Mouse (Mus musculus): ENCODE data around the gene Ttll7. TPM values are rescaled to one million over a fixed set of nuclear protein-coding genes. Genes with fewer than 3 reads are reported as not detected.
A peak's percentile ranks its signal among the peaks of the same experiment; 100 is the strongest.

The Ttll7 gene
- polyA plus RNA-seq, 1 experiment from 2014 or later, result 7.6 TPM

- H3K4me1 ChIP-seq (ENCODE audit: control insufficient read depth, insufficient read depth, low read length), result no peaks in the 10 kb centered on the region
- no peak overlapping the region for H3K4me3 ChIP-seq (ENCODE audit: low read depth, low read length)
- H3K9me3 ChIP-seq (replicated peaks; ENCODE audit: control insufficient read depth, low read length), result no peaks in the 10 kb centered on the region
- no peaks in the 10 kb centered on the region for H3K27me3 ChIP-seq (ENCODE audit: control insufficient read depth, insufficient read depth, low read length)
- no peak overlapping the region for H3K27ac ChIP-seq (replicated peaks; ENCODE audit: low read depth, low read length)
- no peaks in the 10 kb centered on the region for H3K36me3 ChIP-seq (replicated peaks; ENCODE audit: control insufficient read depth, insufficient read depth, low read depth, low read length)
- H3K9ac ChIP-seq (replicated peaks; ENCODE audit: low read length), result no peak overlapping the region
- 49% methylated on average over 2 of the region's 2 CpGs for WGBS
- DNase-seq (ENCODE audit: low spot score) (no peak), ATAC-seq (replicated peaks; ENCODE audit: insufficient number of reproducible peaks, low FRiP score, low TSS enrichment, low read depth) (no peak)
- H3K4me2 ChIP-seq (ENCODE audit: low read depth, low read length), result no peak overlapping the region
These were observed 23.8 kb downstream of the Ttll7 start for GRCm38 (mm10) chr3:146875929-146876328.

- Histone ChIP-seq H3K4me2 (ENCODE audit: low read depth, low read length) (no peak overlapping the region), H3K27ac (replicated peaks; ENCODE audit: low read depth, low read length) (no peak overlapping the region), H3K9ac (replicated peaks; ENCODE audit: low read length) (no peak overlapping the region), H3K4me3 (ENCODE audit: low read depth, low read length) (no peak overlapping the region), H3K9me3 (replicated peaks; ENCODE audit: control insufficient read depth, low read length) (no peaks in the 10 kb centered on the region), H3K4me1 (ENCODE audit: control insufficient read depth, insufficient read depth, low read length) (no peaks in the 10 kb centered on the region), H3K27me3 (ENCODE audit: control insufficient read depth, insufficient read depth, low read length) (no peaks in the 10 kb centered on the region), H3K36me3 (replicated peaks; ENCODE audit: control insufficient read depth, insufficient read depth, low read depth, low read length) (no peaks in the 10 kb centered on the region)
- no peak for DNase-seq (ENCODE audit: low spot score)
- ATAC-seq (replicated peaks; ENCODE audit: insufficient number of reproducible peaks, low FRiP score, low TSS enrichment, low read depth), result no peak
- 91% methylated on average over 13 of the region's 13 CpGs for WGBS
These were observed 41.8 kb downstream of the Ttll7 start for GRCm38 (mm10) chr3:146893931-146894330.

GRCm38 (mm10) chr3:146896581-146896980, 44.4 kb downstream of the Ttll7 start:
- DNase-seq (ENCODE audit: low spot score) (no peak), ATAC-seq (replicated peaks; ENCODE audit: insufficient number of reproducible peaks, low FRiP score, low TSS enrichment, low read depth) (no peak)
- Histone ChIP-seq H3K9ac (replicated peaks; ENCODE audit: low read length) (no peak overlapping the region), H3K27me3 (ENCODE audit: control insufficient read depth, insufficient read depth, low read length) (no peaks in the 10 kb centered on the region), H3K27ac (replicated peaks; ENCODE audit: low read depth, low read length) (no peak overlapping the region), H3K4me2 (ENCODE audit: low read depth, low read length) (no peak overlapping the region), H3K36me3 (replicated peaks; ENCODE audit: control insufficient read depth, insufficient read depth, low read depth, low read length) (no peaks in the 10 kb centered on the region), H3K9me3 (replicated peaks; ENCODE audit: control insufficient read depth, low read length) (no peaks in the 10 kb centered on the region), H3K4me3 (ENCODE audit: low read depth, low read length) (no peak overlapping the region), H3K4me1 (ENCODE audit: control insufficient read depth, insufficient read depth, low read length) (no peaks in the 10 kb centered on the region)
- 87% methylated on average over 8 of the region's 8 CpGs for WGBS

- no peak overlapping the region for H3K4me2 ChIP-seq (ENCODE audit: low read depth, low read length)
- H3K9me3 ChIP-seq (replicated peaks; ENCODE audit: control insufficient read depth, low read length), result no peaks in the 10 kb centered on the region
- peak; percentile 31 for DNase-seq (ENCODE audit: low spot score)
- no peak for ATAC-seq (replicated peaks; ENCODE audit: insufficient number of reproducible peaks, low FRiP score, low TSS enrichment, low read depth)
- H3K36me3 ChIP-seq (replicated peaks; ENCODE audit: control insufficient read depth, insufficient read depth, low read depth, low read length), result no peaks in the 10 kb centered on the region
- no peaks in the 10 kb centered on the region for H3K4me1 ChIP-seq (ENCODE audit: control insufficient read depth, insufficient read depth, low read length)
- 84% methylated on average over 3 of the region's 3 CpGs for WGBS
- no peak overlapping the region for H3K9ac ChIP-seq (replicated peaks; ENCODE audit: low read length)
- H3K4me3 ChIP-seq (ENCODE audit: low read depth, low read length), result no peak overlapping the region
- H3K27ac ChIP-seq (replicated peaks; ENCODE audit: low read depth, low read length), result no peak overlapping the region
- no peaks in the 10 kb centered on the region for H3K27me3 ChIP-seq (ENCODE audit: control insufficient read depth, insufficient read depth, low read length)
These were observed 47.9 kb downstream of the Ttll7 start for GRCm38 (mm10) chr3:146900094-146900493.

- no peak overlapping the region for H3K9ac ChIP-seq (replicated peaks; ENCODE audit: low read length)
- no peak for ATAC-seq (replicated peaks; ENCODE audit: insufficient number of reproducible peaks, low FRiP score, low TSS enrichment, low read depth)
- 70% methylated on average over 4 of the region's 4 CpGs for WGBS
- H3K4me2 ChIP-seq (ENCODE audit: low read depth, low read length), result no peak overlapping the region
- H3K4me3 ChIP-seq (ENCODE audit: low read depth, low read length), result no peak overlapping the region
- DNase-seq (ENCODE audit: low spot score), result no peak
- H3K36me3 ChIP-seq (replicated peaks; ENCODE audit: control insufficient read depth, insufficient read depth, low read depth, low read length), result no peaks in the 10 kb centered on the region
- H3K27me3 ChIP-seq (ENCODE audit: control insufficient read depth, insufficient read depth, low read length), result no peaks in the 10 kb centered on the region
- no peaks in the 10 kb centered on the region for H3K9me3 ChIP-seq (replicated peaks; ENCODE audit: control insufficient read depth, low read length)
- no peak overlapping the region for H3K27ac ChIP-seq (replicated peaks; ENCODE audit: low read depth, low read length)
- H3K4me1 ChIP-seq (ENCODE audit: control insufficient read depth, insufficient read depth, low read length), result no peaks in the 10 kb centered on the region
These were observed 49.6 kb downstream of the Ttll7 start for GRCm38 (mm10) chr3:146901729-146902128.

GRCm38 (mm10) chr3:146905606-146906005, 53.4 kb downstream of the Ttll7 start:
- H3K36me3 ChIP-seq (replicated peaks; ENCODE audit: control insufficient read depth, insufficient read depth, low read depth, low read length), result no peaks in the 10 kb centered on the region
- ATAC-seq (replicated peaks; ENCODE audit: insufficient number of reproducible peaks, low FRiP score, low TSS enrichment, low read depth) (no peak), DNase-seq (ENCODE audit: low spot score) (no peak)
- no peaks in the 10 kb centered on the region for H3K4me1 ChIP-seq (ENCODE audit: control insufficient read depth, insufficient read depth, low read length)
- H3K9me3 ChIP-seq (replicated peaks; ENCODE audit: control insufficient read depth, low read length), result no peaks in the 10 kb centered on the region
- no peak overlapping the region for H3K27ac ChIP-seq (replicated peaks; ENCODE audit: low read depth, low read length)
- no peak overlapping the region for H3K9ac ChIP-seq (replicated peaks; ENCODE audit: low read length)
- no peak overlapping the region for H3K4me3 ChIP-seq (ENCODE audit: low read depth, low read length)
- no peaks in the 10 kb centered on the region for H3K27me3 ChIP-seq (ENCODE audit: control insufficient read depth, insufficient read depth, low read length)
- 81% methylated on average over 3 of the region's 3 CpGs for WGBS
- H3K4me2 ChIP-seq (ENCODE audit: low read depth, low read length), result no peak overlapping the region

DNA sequence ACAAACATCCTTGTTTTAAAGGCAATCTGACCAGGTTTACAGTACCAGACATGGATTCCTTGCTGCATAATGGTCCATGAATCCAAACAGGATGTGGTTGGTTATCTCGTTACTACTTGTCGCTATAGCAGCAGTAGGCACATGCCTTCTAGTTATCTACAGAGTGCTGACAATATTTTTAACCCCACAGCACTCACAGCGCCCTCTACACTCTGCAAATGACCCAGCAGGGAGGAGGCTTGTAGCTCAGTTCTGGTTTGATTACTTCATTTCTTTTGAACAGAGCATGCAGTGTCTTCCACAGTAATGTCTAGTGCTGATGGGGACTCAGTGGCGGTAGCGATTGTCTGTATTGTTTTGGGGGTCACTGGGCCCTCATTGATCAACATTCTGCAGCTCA, 56.8 kb downstream of the Ttll7 start:
- H3K9ac ChIP-seq (replicated peaks; ENCODE audit: low read length), result no peak overlapping the region
- no peak overlapping the region for H3K27ac ChIP-seq (replicated peaks; ENCODE audit: low read depth, low read length)
- H3K36me3 ChIP-seq (replicated peaks; ENCODE audit: control insufficient read depth, insufficient read depth, low read depth, low read length), result no peaks in the 10 kb centered on the region
- no peaks in the 10 kb centered on the region for H3K27me3 ChIP-seq (ENCODE audit: control insufficient read depth, insufficient read depth, low read length)
- H3K9me3 ChIP-seq (replicated peaks; ENCODE audit: control insufficient read depth, low read length), result no peaks in the 10 kb centered on the region
- no peak for ATAC-seq (replicated peaks; ENCODE audit: insufficient number of reproducible peaks, low FRiP score, low TSS enrichment, low read depth)
- no peak overlapping the region for H3K4me2 ChIP-seq (ENCODE audit: low read depth, low read length)
- no peaks in the 10 kb centered on the region for H3K4me1 ChIP-seq (ENCODE audit: control insufficient read depth, insufficient read depth, low read length)
- no peak overlapping the region for H3K4me3 ChIP-seq (ENCODE audit: low read depth, low read length)
- 85% methylated on average over 5 of the region's 5 CpGs for WGBS
- no peak for DNase-seq (ENCODE audit: low spot score)

GRCm38 (mm10) chr3:146913107-146913506, 60.9 kb downstream of the Ttll7 start:
- no peak overlapping the region for H3K27ac ChIP-seq (replicated peaks; ENCODE audit: low read depth, low read length)
- DNase-seq (ENCODE audit: low spot score) (no peak), ATAC-seq (replicated peaks; ENCODE audit: insufficient number of reproducible peaks, low FRiP score, low TSS enrichment, low read depth) (no peak)
- no peak overlapping the region for H3K4me3 ChIP-seq (ENCODE audit: low read depth, low read length)
- no peaks in the 10 kb centered on the region for H3K27me3 ChIP-seq (ENCODE audit: control insufficient read depth, insufficient read depth, low read length)
- no peaks in the 10 kb centered on the region for H3K4me1 ChIP-seq (ENCODE audit: control insufficient read depth, insufficient read depth, low read length)
- 90% methylated on average over 12 of the region's 12 CpGs for WGBS
- no peaks in the 10 kb centered on the region for H3K9me3 ChIP-seq (replicated peaks; ENCODE audit: control insufficient read depth, low read length)
- H3K4me2 ChIP-seq (ENCODE audit: low read depth, low read length), result no peak overlapping the region
- no peak overlapping the region for H3K9ac ChIP-seq (replicated peaks; ENCODE audit: low read length)
- H3K36me3 ChIP-seq (replicated peaks; ENCODE audit: control insufficient read depth, insufficient read depth, low read depth, low read length), result no peaks in the 10 kb centered on the region

All from embryonic facial prominence, embryonic 11.5 days (tissue).